Comparison of ENCODE assay signal across 11 mouse cellular contexts in the genomic region with DNA sequence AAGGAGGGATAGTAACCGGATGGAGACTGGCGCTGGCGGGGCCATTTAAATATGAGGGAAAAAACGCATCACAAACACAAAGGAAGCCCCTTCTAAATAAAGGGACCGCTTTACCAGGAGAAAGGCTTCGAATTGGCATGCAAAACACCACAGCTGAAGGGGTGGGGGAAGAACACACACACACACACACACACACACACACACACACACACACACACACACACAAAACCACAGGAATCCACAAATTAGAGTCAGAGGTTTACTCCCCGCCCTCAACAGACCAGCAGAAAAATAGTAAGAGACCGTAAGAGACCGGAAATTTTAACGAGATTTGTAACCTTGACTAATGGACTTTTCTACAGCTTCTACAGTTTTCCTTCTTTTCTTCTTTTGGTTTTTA. TPM values are rescaled to one million over a fixed set of nuclear protein-coding genes. Genes with fewer than 3 reads are reported as not detected.
DNase-seq lines count a peak whose midpoint lies in the region; ATAC-seq lines count a peak whose summit lies in the region.
"Had no signal": no experiment of that assay in that cellular context is flagged by ENCODE, and none has a peak within 500 bp of the region (broad histone marks: within the 10 kb centered on the region; RNA-seq: fewer than 3 reads in every experiment).

No protein-coding gene starts in this region.

- no peak for ATAC-seq in neural tube, embryonic 11.5 days (ENCODE audit: insufficient read depth, low FRiP score, low TSS enrichment)
- no peak for ATAC-seq in hindbrain, embryonic 16.5 days
- ATAC-seq: intestine, embryonic 15.5 days had no signal

- no peaks in the 10 kb centered on the region for H3K9me3 ChIP-seq in neural tube, embryonic 11.5 days (ENCODE audit: control insufficient read depth, low read length)
- H3K9me3 ChIP-seq in embryonic facial prominence, embryonic 10.5 days = no peaks in the 10 kb centered on the region
- no peaks in the 10 kb centered on the region for H3K9me3 ChIP-seq in hindbrain, embryonic 16.5 days (ENCODE audit: control insufficient read depth, low read length)
- H3K9me3 ChIP-seq: intestine, embryonic 15.5 days had no signal

- intact Hi-C loops in left cerebral cortex, postnatal 4 days (cut with DNase I) = no loop called here

- peak overlapping the region; percentile 22 for H3K4me2 ChIP-seq in neural tube, embryonic 11.5 days (ENCODE audit: low read depth)
- H3K4me2 ChIP-seq in hindbrain, embryonic 16.5 days (ENCODE audit: low read length) = peak overlapping the region; percentile 25; the same call in 1 of the 2 replicates
- H3K4me2 ChIP-seq: intestine, embryonic 15.5 days had no signal

- peak; percentile 25 for DNase-seq in neural tube, embryonic 11.5 days (ENCODE audit: low spot score)
- DNase-seq in neural tube, embryonic 10.5 days (ENCODE audit: extremely low spot score, low spot score) = no peak
- DNase-seq in embryonic facial prominence, embryonic 10.5 days (ENCODE audit: low spot score) = peak; percentile 42
- DNase-seq in left cerebral cortex, postnatal 4 days = no peak
- DNase-seq in layer of hippocampus, adult 8-10 months (ENCODE audit: low spot score in 2 of 2) = no peak
- DNase-seq in heart, adult 9 months (ENCODE audit: low spot score in 2 of 2) = no peak
- DNase-seq: cerebellum, postnatal 36 days; gastrocnemius, postnatal 36 days; thymus, postnatal 14 days had no signal

- H3K4me1 ChIP-seq in neural tube, embryonic 11.5 days (ENCODE audit: control insufficient read depth, insufficient read depth, low read length) = peaks cover 5% of the 10 kb centered on the region; the same call in 1 of the 2 replicates
- peaks cover 37% of the 10 kb centered on the region for H3K4me1 ChIP-seq in embryonic facial prominence, embryonic 10.5 days
- peaks cover 8% of the 10 kb centered on the region for H3K4me1 ChIP-seq in hindbrain, embryonic 16.5 days (ENCODE audit: control insufficient read depth, insufficient read depth, low read depth, low read length)

- no peak overlapping the region for H3K27ac ChIP-seq in neural tube, embryonic 11.5 days (ENCODE audit: low read depth, low read length)
- H3K27ac ChIP-seq in embryonic facial prominence, embryonic 10.5 days (replicated peaks) = no peak overlapping the region
- no peak overlapping the region for H3K27ac ChIP-seq in hindbrain, embryonic 16.5 days (ENCODE audit: low read depth, low read length)
- H3K27ac ChIP-seq: intestine, embryonic 15.5 days had no signal

- no peaks in the 10 kb centered on the region for H3K36me3 ChIP-seq in neural tube, embryonic 11.5 days (ENCODE audit: control insufficient read depth, insufficient read depth, low read length)
- no peaks in the 10 kb centered on the region for H3K36me3 ChIP-seq in embryonic facial prominence, embryonic 10.5 days (replicated peaks)
- H3K36me3 ChIP-seq in hindbrain, embryonic 16.5 days (ENCODE audit: control insufficient read depth, insufficient read depth, low read length) = no peaks in the 10 kb centered on the region
- H3K36me3 ChIP-seq: intestine, embryonic 15.5 days had no signal

- H3K4me3 ChIP-seq in neural tube, embryonic 11.5 days (ENCODE audit: low read depth, low read length) = peak overlapping the region; percentile 8; the same call in 1 of the 2 replicates
- H3K4me3 ChIP-seq in embryonic facial prominence, embryonic 10.5 days = peak overlapping the region; percentile 29; the same call in 1 of the 2 replicates
- no peak overlapping the region for H3K4me3 ChIP-seq in hindbrain, embryonic 16.5 days (ENCODE audit: low read length)
- H3K4me3 ChIP-seq: intestine, embryonic 15.5 days had no signal

- H3K9ac ChIP-seq in neural tube, embryonic 11.5 days (ENCODE audit: low read length) = no peak overlapping the region
- 0 out of 2 replicates have a peak overlapping the region, but pooled peaks have one; percentile 3 for H3K9ac ChIP-seq in hindbrain, embryonic 16.5 days (ENCODE audit: low read depth, low read length)
- H3K9ac ChIP-seq: intestine, embryonic 15.5 days had no signal

- H3K27me3 ChIP-seq in neural tube, embryonic 11.5 days (ENCODE audit: control insufficient read depth, insufficient read depth, low read length) = peaks cover 32% of the 10 kb centered on the region
- peaks cover 61% of the 10 kb centered on the region for H3K27me3 ChIP-seq in embryonic facial prominence, embryonic 10.5 days (replicated peaks; ENCODE audit: low read depth, poor library complexity, severe bottlenecking)
- H3K27me3 ChIP-seq in hindbrain, embryonic 16.5 days (replicated peaks; ENCODE audit: control insufficient read depth, insufficient read depth, low read length) = 0 out of 2 replicates have a peak, but pooled peaks cover 2% of the 10 kb centered on the region

- WGBS in neural tube, embryonic 11.5 days = 3% methylated on average over 10 of the region's 10 CpGs
- WGBS in embryonic facial prominence, embryonic 10.5 days = under 1% methylated on average over 10 of the region's 10 CpGs
- 7% methylated on average over 10 of the region's 10 CpGs for WGBS in hindbrain, embryonic 16.5 days

RNA-seq across cellular contexts. Expression of gene Cbx7, which starts 36.1 kb away (rescaled TPM):
- polyA plus RNA-seq in neural tube, embryonic 11.5 days (2014; fragmentation: Nextera tagmentation; extraction: Ambion mirVana) = 1.3 and 1.8 TPM in 2 replicates
- 2.1 and 2.4 TPM in 2 replicates for polyA plus RNA-seq in embryonic facial prominence, embryonic 10.5 days (2016; fragmentation: Nextera tagmentation; extraction: Ambion mirVana)
- polyA plus RNA-seq in hindbrain, embryonic 16.5 days (2015; fragmentation: Nextera tagmentation; extraction: Ambion mirVana) = 4.7 and 5.2 TPM in 2 replicates
- total RNA-seq in left cerebral cortex, postnatal 4 days (2021) = 1 to 10 TPM; 5.6 to 6.8 TPM
- total RNA-seq in layer of hippocampus, adult 8-10 months (2022) = 10 to 100 TPM; 46.0 to 62.9 (median 52.2) TPM

RNA-seq across cellular contexts. Expression of gene Apobec3, which starts 43.3 kb away (rescaled TPM):
- polyA plus RNA-seq in neural tube, embryonic 11.5 days (2014; fragmentation: Nextera tagmentation; extraction: Ambion mirVana) = 5.4 and 7.3 TPM in 2 replicates
- polyA plus RNA-seq in embryonic facial prominence, embryonic 10.5 days (2016; fragmentation: Nextera tagmentation; extraction: Ambion mirVana) = 7.7 and 8.4 TPM in 2 replicates
- polyA plus RNA-seq in hindbrain, embryonic 16.5 days (2015; fragmentation: Nextera tagmentation; extraction: Ambion mirVana) = 4.5 and 5.1 TPM in 2 replicates
- 1 to 10 TPM; 4.7 to 6.0 TPM for total RNA-seq in left cerebral cortex, postnatal 4 days (2021)
- 10 to 100 TPM in 2 of 4 experiments, 1 to 10 TPM in 2; 5.3 to 11.9 (median 8.3) TPM for total RNA-seq in layer of hippocampus, adult 8-10 months (2022)

Comparison
In these comparisons a context has a peak if more than half of its experiments do, and no peak if none do; other contexts are left out.
1. DNase-seq: peak in neural tube, embryonic 11.5 days (single experiment) and embryonic facial prominence, embryonic 10.5 days (single experiment); none in neural tube, embryonic 10.5 days (single experiment), left cerebral cortex, postnatal 4 days (single experiment), layer of hippocampus, adult 8-10 months (0 of 2) and heart, adult 9 months (0 of 2).